Mouse (Mus musculus) brain, embryonic 14.5 days (tissue): ENCODE measurements around the gene Cubn.

Source experiments
- CTCF ChIP-seq: fragments of 200-500 bp; IDR thresholded peaks from 2 replicates; pipeline ENCODE4 v1.5.1; 2012; ENCODE audit warnings: inconsistent platforms, mild to moderate bottlenecking, moderate library complexity, borderline replicate concordance; ENCODE audit not compliant: insufficient read depth, insufficient read length; ENCODE audit errors: extremely low read depth
- POLR2A ChIP-seq: fragments of 200-500 bp; IDR thresholded peaks from 2 replicates; pipeline ENCODE4 v1.6.1; 2012; ENCODE audit warnings: mild to moderate bottlenecking, inconsistent platforms, borderline replicate concordance; ENCODE audit not compliant: poor library complexity, insufficient read depth, insufficient read length, severe bottlenecking; ENCODE audit errors: extremely low read depth

GRCm38 (mm10) chr2:13368517-13368916, 123.1 kb downstream of the Cubn start:
- no peak for TF ChIP-seq CTCF
- TF ChIP-seq POLR2A, result no peak
